Mouse (Mus musculus) gastrocnemius, adult 8-10 months (tissue): ENCODE data around the gene Wtap. TPM values are rescaled to one million over a fixed set of nuclear protein-coding genes. Genes with fewer than 3 reads are reported as not detected.
"Not testable (repeated sequence)": the region's sequence is repeated elsewhere in the genome, so short reads cannot be mapped to it uniquely, and the experiment has no call there.

Source experiments
- DNase-seq, 2 experiments: peaks; one replicate each; pipeline ENCODE4 v3.0.0; 2022; ENCODE audit warnings: low spot score in 2 of 2
- total RNA-seq, 4 experiments: library from RNA; stranded (reverse); gene quantifications; 2 replicates each; pipeline ENCODE4 v1.2.4; 2022

The Wtap gene
- total RNA-seq, 4 experiments from 2014 or later, result 22.5 to 28.0 (median 26.2) TPM

DNA sequence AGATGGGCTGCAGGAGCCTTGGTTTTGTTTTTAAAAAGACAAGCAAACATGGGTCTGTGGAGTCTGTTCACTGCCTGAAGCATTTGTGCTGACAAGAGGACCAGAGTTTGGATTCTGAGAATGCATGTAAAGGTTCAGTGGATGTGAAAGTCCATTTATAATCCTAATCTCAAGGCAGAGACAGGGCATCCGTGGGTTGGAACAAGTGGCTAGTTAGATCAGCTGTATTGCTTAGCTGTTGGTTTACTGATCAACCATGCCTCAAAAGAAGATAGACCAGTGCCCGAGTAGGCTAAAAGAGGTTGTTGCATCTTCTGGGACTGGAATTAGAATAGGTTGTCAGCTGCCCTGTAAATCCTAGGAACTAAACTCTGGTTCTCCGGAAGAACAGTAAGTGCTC is 30.5 kb downstream of the Wtap start:
- DNase-seq, result no peak

- peak; percentile 90 for DNase-seq
These were observed 33.6 kb downstream of the Wtap start, which contains the start of gene Acat2 for GRCm38 (mm10) chr17:12960331-12960873. Gene Acat2, minus strand, starts transcription at chr17:12960747.

DNA sequence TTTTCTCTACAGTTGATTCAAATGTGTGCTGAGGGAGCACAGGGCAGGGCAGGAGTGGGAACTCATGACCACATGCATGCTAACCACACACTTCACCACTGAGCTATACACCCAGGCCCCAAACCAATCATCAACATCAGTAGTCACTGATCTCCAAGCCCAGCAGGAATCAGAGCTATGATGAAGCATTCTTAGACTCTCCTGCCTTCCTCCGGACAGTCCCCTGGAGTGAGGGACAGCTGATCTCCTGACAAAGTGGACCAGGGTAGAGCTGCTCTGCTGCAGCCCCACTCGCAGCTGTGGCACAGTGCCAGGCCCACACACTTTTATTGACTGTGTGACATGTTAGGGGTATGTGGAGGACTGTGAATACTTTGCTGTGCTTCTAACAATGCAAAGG is 34.6 kb downstream of the Wtap start:
- DNase-seq, result not testable (repeated sequence)

- no peak for DNase-seq
These were observed 37.3 kb downstream of the Wtap start for GRCm38 (mm10) chr17:12956664-12957063.

DNA sequence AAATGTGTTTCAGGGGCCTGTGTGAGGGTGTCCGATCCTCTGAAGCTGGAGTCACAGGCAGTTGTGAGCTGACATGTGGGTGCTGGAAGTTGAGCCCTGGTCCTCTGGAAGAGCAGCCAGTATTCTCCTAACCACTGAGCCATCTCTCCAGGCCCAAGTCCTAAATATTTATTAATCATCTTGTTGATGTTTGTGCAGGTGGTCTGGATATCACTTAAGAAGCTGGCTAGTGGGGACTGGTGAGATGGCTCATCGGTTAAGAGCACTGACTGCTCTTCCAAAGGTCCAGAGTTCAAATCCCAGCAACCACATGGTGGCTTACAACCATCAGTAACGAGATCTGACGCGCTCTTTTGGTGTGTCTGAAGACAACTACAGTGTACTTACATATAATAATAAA is 44.3 kb downstream of the Wtap start:
- no peak for DNase-seq

DNA sequence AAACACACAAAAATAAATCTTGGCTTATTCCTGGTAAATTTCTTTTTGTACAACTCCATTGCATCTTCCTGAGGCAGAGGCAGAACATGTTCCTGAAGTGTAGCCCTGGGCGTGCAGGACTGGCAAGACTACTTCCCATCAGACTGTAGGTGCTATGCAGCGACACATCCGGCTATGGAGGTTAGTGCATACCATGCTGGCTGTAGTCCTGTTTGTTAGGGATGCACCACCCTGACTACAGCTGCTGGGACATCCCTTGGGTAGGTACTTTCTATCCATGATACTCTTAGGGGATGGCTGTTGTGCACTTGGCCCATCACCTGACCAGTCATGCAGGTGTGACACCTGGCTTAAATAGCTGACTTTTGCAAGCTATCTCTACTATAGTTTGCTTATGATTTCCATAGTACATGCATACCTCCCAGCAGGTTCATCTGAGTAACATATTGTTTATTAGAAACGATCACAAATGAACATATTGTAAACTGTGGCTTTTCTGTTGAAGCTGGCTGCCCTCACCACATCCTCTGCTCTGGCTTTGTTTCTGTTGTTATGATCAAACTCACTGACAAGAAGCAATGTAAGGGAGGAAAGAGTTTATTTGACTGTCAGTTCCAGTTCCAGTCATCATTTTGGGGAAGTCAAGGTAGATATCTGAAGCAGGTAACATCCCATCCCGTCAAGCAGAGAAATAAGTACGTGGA is 51.4 kb downstream of the Wtap start:
- no peak for DNase-seq

GRCm38 (mm10) chr17:12941543-12942260 is 52.3 kb downstream of the Wtap start:
- no peak for DNase-seq

DNA sequence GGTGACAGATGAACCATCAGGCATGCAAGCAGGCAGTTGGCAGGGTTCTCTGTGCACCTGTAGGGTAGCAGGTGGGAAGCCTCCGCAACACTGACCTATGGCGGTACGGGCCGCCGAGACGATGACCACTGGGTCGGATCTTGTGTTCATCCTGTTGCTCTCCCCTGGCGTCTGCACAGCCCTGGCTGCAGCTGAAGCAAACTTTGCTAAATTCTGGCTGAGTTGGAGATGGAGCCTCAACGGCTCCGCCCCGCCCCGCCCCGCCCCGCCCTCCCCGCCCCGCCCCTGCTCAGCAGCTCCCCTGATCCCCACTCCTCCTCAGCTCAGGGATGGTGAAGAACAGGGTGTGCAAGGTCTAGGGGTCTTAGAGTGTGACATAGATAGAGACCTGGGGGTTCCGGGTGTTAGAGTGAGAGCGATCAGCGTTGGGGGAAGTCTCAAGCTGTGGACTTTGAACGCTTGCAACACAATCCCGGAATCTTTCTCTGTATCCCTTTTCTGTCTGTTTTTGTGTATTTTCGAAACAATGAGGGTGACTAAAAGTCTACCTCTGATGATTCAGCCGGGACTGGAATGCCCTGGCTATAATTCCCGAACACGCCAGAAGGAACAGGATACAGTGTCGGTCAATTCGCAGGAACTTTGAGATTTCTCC is 53.7 kb downstream of the Wtap start, which contains the start of gene Acat3:
Gene Acat3 (minus strand): TSS at position 450 of the 655 bp plus-strand sequence.
- no peak for DNase-seq

DNA sequence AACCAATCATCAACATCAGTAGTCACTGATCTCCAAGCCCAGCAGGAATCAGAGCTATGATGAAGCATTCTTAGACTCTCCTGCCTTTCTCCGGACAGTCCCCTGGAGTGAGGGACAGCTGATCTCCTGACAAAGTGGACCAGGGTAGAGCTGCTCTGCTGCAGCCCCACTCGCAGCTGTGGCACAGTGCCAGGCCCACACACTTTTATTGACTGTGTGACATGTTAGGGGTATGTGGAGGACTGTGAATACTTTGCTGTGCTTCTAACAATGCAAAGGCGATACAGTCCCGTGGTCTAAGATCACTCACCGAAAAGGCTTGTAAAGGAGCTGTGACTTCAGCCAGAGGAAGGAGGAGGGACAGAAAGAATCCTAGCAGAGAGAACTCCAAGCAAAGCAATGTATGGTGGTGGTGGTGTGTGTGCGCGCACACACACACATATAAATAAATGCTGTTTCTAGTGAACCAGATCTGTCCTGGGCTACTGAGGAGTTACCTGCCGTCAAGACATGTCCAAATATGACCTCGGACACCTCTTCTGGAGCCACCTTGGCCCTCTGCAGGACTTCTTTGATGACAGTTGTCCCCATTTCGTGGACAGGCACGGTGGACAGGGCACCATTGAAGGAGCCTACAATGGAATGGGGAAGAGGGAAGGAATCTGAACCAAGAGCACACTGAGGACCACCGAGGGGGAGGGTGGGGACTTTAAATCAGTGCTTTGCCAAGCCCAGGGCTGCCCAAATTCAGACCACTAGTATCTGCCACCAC is 54.4 kb downstream of the Wtap start:
- DNase-seq, result not testable (repeated sequence)

DNA sequence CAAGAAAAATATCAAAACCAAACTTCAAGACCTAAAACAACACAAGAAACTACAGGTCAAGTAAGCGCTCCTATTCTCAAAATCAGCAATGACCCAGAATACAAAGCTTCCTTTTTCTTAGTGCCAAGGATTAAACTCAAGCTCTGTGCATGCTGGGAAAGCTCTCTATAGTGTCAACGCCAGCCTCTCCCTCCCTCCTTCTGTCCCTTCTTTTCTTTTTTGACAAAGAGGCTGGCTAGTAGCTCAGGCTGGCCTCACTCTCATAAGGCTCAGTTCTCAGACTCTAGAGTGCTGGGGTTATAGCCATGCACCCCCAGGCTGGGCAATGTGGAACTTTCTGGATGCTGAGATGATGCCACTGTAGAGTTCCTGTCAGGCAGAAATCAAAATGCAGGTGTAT is 55.9 kb downstream of the Wtap start:
- no peak for DNase-seq

DNA sequence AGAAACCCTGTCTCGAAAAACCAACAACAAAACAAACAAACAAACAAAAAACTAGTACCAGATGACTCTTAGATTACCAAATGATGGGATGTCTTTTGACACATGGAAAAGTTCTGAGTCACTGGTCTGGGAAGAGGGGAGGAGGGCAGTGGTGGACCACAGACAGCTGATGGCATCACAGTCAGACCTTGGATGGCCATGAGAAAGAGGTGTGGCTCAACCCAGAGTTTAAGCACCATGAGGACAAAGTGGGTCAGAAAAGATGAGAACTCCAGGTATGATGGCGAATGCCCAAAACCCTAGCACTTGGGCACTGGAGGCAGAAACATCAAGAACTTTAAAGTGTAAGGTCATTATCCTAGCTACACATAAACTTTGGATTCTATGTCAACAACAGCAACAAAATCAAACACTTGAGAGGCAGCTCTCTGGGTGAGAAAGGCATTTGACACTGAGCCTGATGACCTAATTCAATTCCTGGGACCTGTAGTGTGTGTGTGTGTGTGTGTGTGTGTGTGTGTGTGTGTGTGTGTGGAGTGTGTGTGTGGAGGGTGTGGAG is 56.5 kb downstream of the Wtap start:
- no peak for DNase-seq

DNA sequence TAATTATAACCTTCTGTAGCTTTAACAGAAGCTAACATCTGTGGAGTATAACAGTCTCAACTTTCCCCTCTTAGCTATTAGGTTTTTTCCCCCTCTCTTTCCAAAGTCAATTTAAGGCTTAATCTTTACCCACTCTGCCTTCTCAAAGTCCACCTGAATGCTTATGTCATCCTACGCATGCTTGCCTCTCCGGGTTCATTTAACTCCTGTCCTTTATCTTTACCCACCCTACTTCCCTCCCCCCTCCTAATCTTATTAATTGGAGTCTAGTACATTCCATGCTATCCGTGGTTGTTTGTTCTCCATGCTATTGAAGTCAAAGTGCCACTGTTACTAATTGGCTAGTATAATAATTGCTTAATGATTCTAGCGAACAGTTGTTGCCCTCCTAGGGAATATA is 58.2 kb downstream of the Wtap start:
- no peak for DNase-seq

DNA sequence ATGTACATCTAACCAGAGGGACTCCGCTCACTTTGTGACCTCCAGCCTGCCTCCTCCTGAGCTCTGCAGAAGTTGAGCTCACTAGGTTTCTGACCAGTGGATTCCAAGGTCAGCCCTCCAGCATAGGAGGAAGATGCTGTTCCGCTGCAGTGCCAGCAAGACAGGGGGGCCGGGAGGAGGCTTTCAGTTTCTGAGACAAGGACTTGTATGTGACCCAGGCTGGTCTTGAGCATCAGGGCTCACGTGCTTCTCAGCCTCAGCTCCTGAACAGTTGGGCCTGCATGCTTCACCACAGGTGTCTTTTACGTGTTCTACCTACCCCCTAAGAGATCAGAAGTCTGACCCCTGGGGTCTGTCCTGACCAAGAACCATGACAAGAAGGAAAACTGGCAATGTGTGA is 62.4 kb downstream of the Wtap start:
- DNase-seq, result not testable (repeated sequence)

DNA sequence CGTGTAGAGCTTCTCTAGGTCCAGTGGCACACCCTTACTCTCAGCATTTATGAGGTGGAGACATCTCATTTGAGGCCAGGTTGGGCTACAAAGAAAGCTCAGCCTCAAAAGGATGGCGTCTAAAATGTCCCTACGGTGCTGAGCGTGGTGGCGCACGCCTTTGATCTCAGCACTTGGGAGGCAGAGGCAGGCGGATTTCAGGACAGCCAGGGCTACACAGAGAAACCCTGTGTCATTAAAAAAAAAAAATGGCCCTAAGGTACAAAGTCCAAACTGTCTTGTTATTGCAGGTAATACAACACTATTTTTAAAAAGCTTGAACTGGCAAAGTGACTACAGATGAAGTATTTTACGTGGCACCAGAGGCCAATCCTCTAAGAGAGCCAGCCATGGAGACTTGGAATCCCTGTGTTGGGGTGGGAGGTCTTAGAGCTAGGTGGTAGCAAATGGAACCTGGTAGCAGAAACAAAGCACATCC is 68.2 kb downstream of the Wtap start:
- DNase-seq, result no peak

GRCm38 (mm10) chr17:12925001-12925400 is 69.0 kb downstream of the Wtap start:
- DNase-seq, result no peak

DNA sequence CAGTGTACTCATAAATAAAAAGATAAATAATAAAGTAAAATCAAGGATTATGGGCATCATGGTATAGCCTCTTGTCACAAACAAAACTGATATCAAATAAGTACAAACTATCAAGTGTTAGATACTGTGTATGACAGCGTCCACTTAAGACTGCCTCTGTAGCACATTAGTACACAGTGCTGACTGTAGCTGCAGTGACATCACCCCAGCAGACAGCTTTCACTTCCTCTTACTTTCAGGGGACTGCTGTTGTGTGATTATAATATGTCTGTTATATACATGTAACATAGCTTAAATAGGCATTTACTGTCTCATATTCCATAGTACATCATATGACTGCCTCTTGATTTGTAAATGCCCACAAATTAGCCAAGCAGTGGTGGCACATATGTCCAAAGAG is 72.9 kb downstream of the Wtap start:
- no peak for DNase-seq

Other genes with a start within 250 kb of the Wtap start
- 10 to 100 TPM; 41.4 to 54.3 (median 46.9) TPM for gene Igf2r, start 224.5 kb downstream of the Wtap start, total RNA-seq
- under 1 TPM; 0.22 to 0.35 (median 0.28) TPM for gene Mas1, start 126.0 kb downstream of the Wtap start, total RNA-seq
- gene Mrgprh, start 118.1 kb downstream of the Wtap start, total RNA-seq, result 1 to 10 TPM; 3.9 to 5.2 (median 4.9) TPM
- under 1 TPM in 1 of 4 experiments, not detected in 3; 0.92 TPM for gene Pnldc1, start 83.9 kb downstream of the Wtap start, total RNA-seq
- 100 to 1,000 TPM; 172 to 195 (median 176) TPM for gene Tcp1, start 78.5 kb downstream of the Wtap start, total RNA-seq
- 100 to 1,000 TPM; 109 to 116 (median 111) TPM for gene Mrpl18, start 77.8 kb downstream of the Wtap start, total RNA-seq
- gene Acat3, start 53.6 kb downstream of the Wtap start, total RNA-seq, result not detected
- gene Acat2, start 33.4 kb downstream of the Wtap start, total RNA-seq, result 1 to 10 TPM; 3.9 to 4.8 (median 4.3) TPM
- gene Sod2, start 12.7 kb upstream of the Wtap start, total RNA-seq, result 100 to 1,000 TPM; 386 to 415 (median 402) TPM
- gene Gpr31b, start 58.1 kb upstream of the Wtap start, total RNA-seq, result not detected
- gene Tcp10b, start 66.9 kb upstream of the Wtap start, total RNA-seq, result under 1 TPM in 3 of 4 experiments, not detected in 1; 0.16 to 0.43 (median 0.27) TPM
- not detected for gene Unc93a, start 137.6 kb upstream of the Wtap start, total RNA-seq
- not detected for gene Smok2a, start 227.0 kb upstream of the Wtap start, total RNA-seq
- not detected for gene Smok2b, start 236.1 kb upstream of the Wtap start, total RNA-seq